Mouse (Mus musculus): ENCODE results near the gene Anp32e. TPM values are rescaled to one million over a fixed set of nuclear protein-coding genes. Genes with fewer than 3 reads are reported as not detected.

The Anp32e gene
- polyA plus RNA-seq, 1 experiment from 2014 or later: 341 TPM

GRCm38 (mm10) chr3:95996451-95997073 lies 67.5 kb downstream of the Anp32e start:
- Histone ChIP-seq H3K9ac (peak overlapping the region; percentile 99), H3K4me1 (peaks cover 51% of the 10 kb centered on the region), H3K4me3 (peak overlapping the region; percentile 85), H3K9me3 (replicated peaks) (no peaks in the 10 kb centered on the region), H3K4me2 (peak overlapping the region; percentile 97), H3K27ac (peak overlapping the region; percentile 99), H3K36me3 (ENCODE audit: poor library complexity, severe bottlenecking) (peaks cover 19% of the 10 kb centered on the region), H3K27me3 (no peaks in the 10 kb centered on the region)
- 8% methylated on average over 6 of the region's 6 CpGs for WGBS
- no peak for ATAC-seq

Other genes starting within 250 kb of the Anp32e start
- gene Adamtsl4, start 241.3 kb upstream of the Anp32e start, polyA plus RNA-seq (2015; fragmentation: Nextera tagmentation; extraction: Ambion mirVana): 0.53 and 0.80 TPM in 2 replicates
- gene Ecm1, start 189.7 kb upstream of the Anp32e start, polyA plus RNA-seq (2015; fragmentation: Nextera tagmentation; extraction: Ambion mirVana): 9.5 and 12.2 TPM in 2 replicates
- 42.8 and 50.9 TPM in 2 replicates for gene Tars2, start 169.0 kb upstream of the Anp32e start, polyA plus RNA-seq (2015; fragmentation: Nextera tagmentation; extraction: Ambion mirVana)
- gene Rprd2, start 110.4 kb upstream of the Anp32e start, polyA plus RNA-seq (2015; fragmentation: Nextera tagmentation; extraction: Ambion mirVana): 22.7 and 23.5 TPM in 2 replicates
- 50.9 and 53.0 TPM in 2 replicates for gene Prpf3, start 73.4 kb upstream of the Anp32e start, polyA plus RNA-seq (2015; fragmentation: Nextera tagmentation; extraction: Ambion mirVana)
- gene Mrps21, start 57.7 kb upstream of the Anp32e start, polyA plus RNA-seq (2015; fragmentation: Nextera tagmentation; extraction: Ambion mirVana): 334 and 380 TPM in 2 replicates
- 5.2 and 5.4 TPM in 2 replicates for gene Ciart, start 47.0 kb upstream of the Anp32e start, polyA plus RNA-seq (2015; fragmentation: Nextera tagmentation; extraction: Ambion mirVana)
- 11.8 and 12.4 TPM in 2 replicates for gene BC028528, start 37.2 kb upstream of the Anp32e start, polyA plus RNA-seq (2015; fragmentation: Nextera tagmentation; extraction: Ambion mirVana)
- gene Aph1a, start 35.3 kb upstream of the Anp32e start, polyA plus RNA-seq (2015; fragmentation: Nextera tagmentation; extraction: Ambion mirVana): 28.3 and 34.4 TPM in 2 replicates
- 23.1 and 27.4 TPM in 2 replicates for gene Car14, start 24.6 kb upstream of the Anp32e start, polyA plus RNA-seq (2015; fragmentation: Nextera tagmentation; extraction: Ambion mirVana)
- 80.4 and 85.1 TPM in 2 replicates for gene Plekho1, start 66.8 kb downstream of the Anp32e start, polyA plus RNA-seq (2015; fragmentation: Nextera tagmentation; extraction: Ambion mirVana)
- gene Vps45, start 129.2 kb downstream of the Anp32e start, polyA plus RNA-seq (2015; fragmentation: Nextera tagmentation; extraction: Ambion mirVana): 51.9 and 62.2 TPM in 2 replicates
- gene Otud7b, start 175.3 kb downstream of the Anp32e start, polyA plus RNA-seq (2015; fragmentation: Nextera tagmentation; extraction: Ambion mirVana): 11.9 and 12.4 TPM in 2 replicates
- 9.0 and 12.9 TPM in 2 replicates for gene Mtmr11, start 232.8 kb downstream of the Anp32e start, polyA plus RNA-seq (2015; fragmentation: Nextera tagmentation; extraction: Ambion mirVana)
- 161 and 181 TPM in 2 replicates for gene Sf3b4, start 243.1 kb downstream of the Anp32e start, polyA plus RNA-seq (2015; fragmentation: Nextera tagmentation; extraction: Ambion mirVana)